Mouse (Mus musculus): Measurements from ENCODE around the gene Ripor3.

Gene Ripor3

GRCm38 (mm10) chr2:168031842-168032241 lies 21.4 kb upstream of the Ripor3 start:
- in situ Hi-C loops (cut with MboI, MseI): no loop called here

DNA sequence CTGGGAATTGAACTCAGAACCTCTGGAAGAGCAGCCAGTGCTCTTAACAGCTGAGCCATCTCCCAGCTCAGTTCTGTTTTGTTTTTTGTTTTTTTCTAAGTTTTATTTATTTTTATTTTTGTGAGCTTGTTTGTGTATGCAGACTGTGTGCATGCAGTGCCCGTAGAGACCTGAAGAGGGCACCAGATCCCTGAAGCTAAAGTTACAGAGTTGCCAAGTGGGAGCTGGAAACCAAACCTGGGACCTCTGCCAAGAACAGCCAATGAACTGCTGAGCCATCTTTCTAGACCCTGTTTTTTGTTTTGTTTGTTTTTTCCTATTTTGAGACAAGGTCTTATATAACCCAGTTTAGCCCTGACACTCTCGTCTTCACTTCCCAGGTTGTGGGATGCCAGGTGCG lies 18.0 kb upstream of the Ripor3 start:
- in situ Hi-C loops (cut with MboI, MseI): loop anchor here (10.0 kb wide), 1 partner anchor 1486 kb away; no protein-coding TSS in a partner anchor

DNA sequence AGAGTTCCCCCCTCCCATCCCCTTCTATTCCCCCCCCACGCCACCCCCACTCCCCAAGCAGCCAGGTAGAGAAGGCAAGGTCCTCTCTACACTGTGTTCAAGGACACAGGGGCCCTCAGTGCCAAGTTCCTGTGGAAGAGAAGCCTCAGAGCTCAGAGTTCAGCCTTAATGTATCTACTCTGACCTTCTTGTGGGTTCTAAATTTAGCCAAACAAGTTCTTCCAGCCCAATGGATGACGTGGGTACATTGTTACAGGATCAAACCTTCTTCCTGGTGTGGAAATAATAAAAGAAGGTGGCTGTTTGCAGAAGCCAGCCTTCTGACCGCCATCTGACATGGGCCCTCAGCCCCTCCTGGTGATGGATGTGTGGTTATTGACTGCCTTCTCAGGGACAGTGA lies 16.0 kb upstream of the Ripor3 start:
- in situ Hi-C loops (cut with MboI, MseI): loop anchor here (10.0 kb wide), 1 partner anchor 1488 kb away; no protein-coding TSS in a partner anchor

DNA sequence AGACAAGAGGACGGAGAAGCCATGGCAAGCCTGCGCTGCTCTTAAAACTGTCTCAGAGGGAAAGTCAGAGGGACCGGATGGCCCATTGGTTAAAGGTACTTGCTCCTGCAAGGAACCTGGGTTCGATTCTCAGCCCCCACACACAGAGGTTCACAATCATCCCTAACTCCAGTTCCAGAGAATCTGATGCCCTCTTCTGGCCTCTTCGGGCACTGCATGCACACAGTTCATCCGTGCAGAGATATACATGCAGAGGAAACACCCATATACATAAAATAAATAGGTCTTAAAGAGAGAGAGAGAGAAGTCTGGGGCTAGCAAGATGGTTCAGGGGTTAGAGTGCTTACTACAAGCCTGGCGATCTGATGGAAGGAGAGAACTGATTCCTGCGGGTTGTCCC lies 15.5 kb upstream of the Ripor3 start:
- in situ Hi-C loops (cut with MboI, MseI): loop anchor here (10.0 kb wide), 1 partner anchor 1489 kb away; no protein-coding TSS in a partner anchor

GRCm38 (mm10) chr2:168025174-168025573 lies 14.8 kb upstream of the Ripor3 start:
- in situ Hi-C loops (cut with MboI, MseI): loop anchor here (10.0 kb wide), 1 partner anchor 1490 kb away; no protein-coding TSS in a partner anchor

DNA sequence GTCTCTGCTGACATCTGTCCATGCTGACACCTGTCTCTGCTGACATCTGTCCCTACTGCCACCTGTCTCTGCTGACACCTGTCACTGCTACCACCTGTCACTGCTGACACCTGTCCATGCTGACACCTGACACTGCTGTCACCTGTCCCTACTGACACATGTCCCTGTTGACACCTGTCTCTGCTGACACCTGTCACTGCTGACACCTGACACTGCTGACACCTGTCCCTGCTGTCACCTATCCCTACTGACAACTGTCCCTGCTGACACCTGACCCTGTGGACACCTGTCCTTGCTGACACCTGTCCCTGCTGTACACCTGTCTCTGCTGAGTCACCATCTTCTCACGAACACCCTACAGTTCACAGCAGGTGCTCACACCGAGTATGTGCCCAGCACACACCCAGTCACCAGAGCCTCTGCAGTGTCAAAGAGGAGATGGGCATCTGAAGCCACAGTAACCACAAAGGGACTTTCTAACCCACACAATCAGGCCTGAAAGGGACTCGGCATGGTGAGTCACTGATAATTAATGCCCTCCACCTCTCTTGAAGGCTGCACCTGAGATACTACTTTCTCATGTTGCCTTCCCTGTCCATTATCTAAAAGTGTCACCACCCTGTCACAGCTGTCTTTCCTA lies 13.5 kb upstream of the Ripor3 start:
- in situ Hi-C loops (cut with MboI, MseI): loop anchor here (10.0 kb wide), 1 partner anchor 1491 kb away; no protein-coding TSS in a partner anchor

DNA sequence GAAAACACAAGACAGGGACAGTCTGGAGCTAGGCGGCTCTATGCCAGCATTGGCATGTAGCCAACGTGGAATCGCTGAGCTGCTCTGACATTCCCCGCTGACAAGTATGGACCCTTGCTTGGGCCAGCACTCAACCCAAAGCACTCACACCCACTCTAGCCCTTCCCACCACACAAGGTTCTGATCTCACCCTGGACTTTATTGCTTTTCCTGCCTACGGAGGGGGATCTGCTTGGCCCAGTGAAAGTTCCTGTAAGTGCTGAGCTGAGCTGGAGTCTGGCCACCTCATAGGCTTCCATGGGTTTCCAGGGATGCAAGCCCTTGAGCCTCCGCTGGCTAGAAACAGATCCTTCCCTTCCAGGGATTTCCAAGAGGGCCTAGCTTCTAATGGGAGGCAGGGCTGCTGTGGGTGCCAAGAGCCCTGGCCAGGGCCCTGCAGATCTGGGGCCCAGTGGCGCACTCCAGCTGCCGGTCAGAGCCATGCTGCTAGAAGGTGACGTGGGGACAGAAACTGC lies 8.8 kb upstream of the Ripor3 start:
- in situ Hi-C loops (cut with MboI, MseI): no loop called here

DNA sequence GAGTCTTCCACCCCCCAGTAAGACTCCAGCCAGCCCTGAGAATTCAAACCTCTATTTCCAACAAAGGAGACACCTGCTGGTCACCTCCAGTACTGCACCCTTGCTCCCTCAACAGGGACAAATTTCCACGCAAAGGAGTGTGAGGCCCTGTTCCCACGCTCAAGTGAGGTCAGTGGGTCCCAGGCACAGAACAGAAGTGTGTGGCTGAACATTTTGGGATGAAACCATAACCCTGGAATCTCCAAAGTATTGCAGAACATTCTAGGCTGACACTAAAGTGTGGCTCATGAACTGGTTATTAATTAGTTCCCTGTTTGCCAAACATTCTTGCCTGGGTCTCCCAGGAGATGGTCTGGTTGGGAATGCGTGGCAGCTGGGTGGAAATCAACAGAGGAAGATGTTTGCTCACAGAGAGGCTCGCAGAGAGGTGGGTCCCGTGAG lies 6.6 kb upstream of the Ripor3 start:
- in situ Hi-C loops (cut with MboI, MseI): no loop called here

DNA sequence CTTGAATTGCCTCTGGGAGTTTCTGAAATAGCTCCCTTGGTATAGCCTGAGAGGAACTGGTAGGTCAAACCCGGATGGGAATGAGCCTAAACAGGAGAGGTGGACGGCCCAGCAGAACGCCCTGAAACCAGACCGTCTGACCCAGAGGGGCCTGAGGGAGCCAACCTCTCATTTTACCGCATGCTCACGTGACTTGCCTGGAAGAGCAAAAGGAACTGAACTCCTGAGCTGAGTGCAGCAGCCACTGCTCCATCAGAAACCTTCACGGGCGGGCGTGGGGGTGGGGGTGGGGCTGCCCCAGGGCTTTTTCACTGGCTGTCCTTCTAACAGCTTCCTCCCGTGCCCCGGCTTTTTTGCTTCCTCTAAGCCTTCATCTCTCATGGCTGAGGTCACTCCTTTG lies 475 bp upstream of the Ripor3 start:
- in situ Hi-C loops (cut with MboI, MseI): no loop called here

DNA sequence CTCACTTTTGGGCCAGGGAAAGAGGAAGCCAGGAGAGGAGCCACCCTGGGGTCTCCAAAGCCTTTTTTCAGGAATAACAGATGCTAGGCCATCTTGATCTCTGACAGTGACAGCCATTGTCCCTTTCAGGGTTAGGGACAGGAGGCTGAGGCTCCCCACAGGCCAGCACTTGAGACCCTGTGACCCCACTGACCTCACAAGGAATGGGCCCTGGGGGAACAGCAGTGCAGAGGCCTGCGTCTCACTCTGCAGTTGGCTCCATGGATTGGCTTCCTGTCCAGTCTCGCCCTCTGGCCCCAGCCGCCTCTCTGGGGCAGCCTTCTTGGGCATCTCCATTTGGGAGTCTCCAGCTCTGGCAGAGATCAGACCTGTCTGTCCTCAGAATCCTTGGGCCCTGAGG lies 2.3 kb downstream of the Ripor3 start:
- in situ Hi-C loops (cut with MboI, MseI): no loop called here

- in situ Hi-C loops (cut with MboI, MseI): no loop called here
These were observed 3.9 kb downstream of the Ripor3 start for GRCm38 (mm10) chr2:168006489-168006888.

DNA sequence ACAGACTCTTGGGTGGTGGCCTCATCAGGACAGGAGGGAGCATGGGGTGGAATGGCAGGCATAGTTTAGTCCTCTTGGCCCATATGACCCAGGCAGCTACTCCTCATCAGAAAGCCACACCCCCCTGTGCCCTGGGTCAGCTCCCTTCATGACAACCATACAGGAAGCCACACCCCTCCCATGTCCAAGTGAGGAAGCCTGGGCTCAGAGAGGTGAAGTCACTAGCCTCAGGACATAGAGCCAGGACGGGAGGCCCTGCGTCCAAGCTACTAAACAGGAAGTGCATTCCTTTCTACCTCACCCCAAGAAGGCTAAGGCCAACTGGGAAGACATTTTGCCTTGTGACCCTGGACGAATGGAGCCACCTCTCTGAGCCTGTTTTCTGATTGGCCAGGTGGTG lies 4.8 kb downstream of the Ripor3 start:
- in situ Hi-C loops (cut with MboI, MseI): no loop called here

DNA sequence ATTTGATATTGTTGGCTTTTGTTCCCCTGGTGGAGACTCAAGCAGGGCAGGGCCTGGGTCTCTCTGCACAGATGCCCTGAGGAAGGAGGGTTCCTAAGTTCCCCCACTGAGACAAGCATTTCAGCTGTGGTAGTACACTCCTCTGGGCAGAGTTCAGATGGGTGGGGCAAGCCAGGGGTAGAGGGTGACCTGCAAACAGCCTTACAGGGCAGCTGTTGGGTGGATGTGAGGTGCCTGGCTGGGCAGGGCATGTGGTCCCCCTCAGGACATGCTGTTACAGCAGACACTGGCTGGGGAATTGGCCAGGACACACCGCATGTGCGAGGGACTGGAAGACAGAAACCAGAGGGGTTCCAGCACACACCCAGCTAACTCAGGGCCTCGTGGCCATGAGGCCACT lies 5.4 kb downstream of the Ripor3 start:
- in situ Hi-C loops (cut with MboI, MseI): no loop called here

GRCm38 (mm10) chr2:168004369-168004768 lies 6.0 kb downstream of the Ripor3 start:
- in situ Hi-C loops (cut with MboI, MseI): no loop called here

DNA sequence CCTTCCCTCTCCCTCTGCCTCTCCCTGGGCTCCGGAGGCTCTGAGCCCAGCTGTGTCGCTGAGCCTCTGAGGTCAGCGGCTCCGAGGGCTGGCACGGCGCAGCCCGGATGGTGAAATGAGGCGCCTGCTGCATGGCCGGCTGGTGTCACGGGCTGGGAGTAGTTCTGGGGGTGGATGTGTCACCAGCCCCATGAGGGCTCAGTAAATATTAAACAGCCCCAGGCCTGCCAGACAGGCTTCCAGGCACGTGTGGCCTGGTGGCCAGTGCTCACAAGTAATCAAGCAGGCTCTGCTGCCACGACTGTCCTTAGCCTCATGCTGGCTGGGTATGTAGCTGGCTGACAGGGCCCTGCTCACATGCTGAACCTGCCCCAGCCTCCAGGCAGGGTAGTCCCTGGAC lies 7.0 kb downstream of the Ripor3 start:
- in situ Hi-C loops (cut with MboI, MseI): no loop called here

GRCm38 (mm10) chr2:168002884-168003283 lies 7.5 kb downstream of the Ripor3 start:
- in situ Hi-C loops (cut with MboI, MseI): no loop called here

GRCm38 (mm10) chr2:168002188-168002587 lies 8.2 kb downstream of the Ripor3 start:
- in situ Hi-C loops (cut with MboI, MseI): no loop called here

DNA sequence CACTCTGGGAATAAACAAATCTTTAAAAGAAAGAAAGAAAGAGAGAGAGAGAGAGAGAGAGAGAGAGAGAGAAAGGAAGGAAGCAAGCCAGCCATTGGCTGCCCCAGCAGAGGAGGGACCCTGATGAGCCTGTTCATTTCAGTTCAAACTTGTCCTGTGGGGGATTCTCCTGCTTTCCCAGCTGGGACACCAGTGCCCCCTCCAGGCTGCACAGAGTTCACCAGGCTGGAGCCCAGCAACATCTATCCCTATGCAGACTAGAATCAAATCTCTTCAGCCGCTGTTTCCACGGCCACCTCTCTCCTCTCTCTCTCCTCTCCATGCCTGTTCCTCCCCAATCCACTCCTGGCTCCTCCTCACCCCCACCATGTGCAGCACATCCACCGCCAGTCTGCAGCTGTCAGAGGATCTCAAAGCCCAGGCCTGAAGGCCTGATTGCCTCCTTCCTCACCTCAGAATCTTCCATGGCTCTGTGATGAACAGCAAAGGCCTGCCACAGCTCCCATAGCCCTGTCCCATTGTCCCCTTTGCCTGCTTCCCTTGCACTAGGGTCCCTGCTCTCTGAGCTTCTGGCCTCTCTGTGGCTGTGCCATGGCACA lies 11.2 kb downstream of the Ripor3 start:
- in situ Hi-C loops (cut with MboI, MseI): no loop called here

DNA sequence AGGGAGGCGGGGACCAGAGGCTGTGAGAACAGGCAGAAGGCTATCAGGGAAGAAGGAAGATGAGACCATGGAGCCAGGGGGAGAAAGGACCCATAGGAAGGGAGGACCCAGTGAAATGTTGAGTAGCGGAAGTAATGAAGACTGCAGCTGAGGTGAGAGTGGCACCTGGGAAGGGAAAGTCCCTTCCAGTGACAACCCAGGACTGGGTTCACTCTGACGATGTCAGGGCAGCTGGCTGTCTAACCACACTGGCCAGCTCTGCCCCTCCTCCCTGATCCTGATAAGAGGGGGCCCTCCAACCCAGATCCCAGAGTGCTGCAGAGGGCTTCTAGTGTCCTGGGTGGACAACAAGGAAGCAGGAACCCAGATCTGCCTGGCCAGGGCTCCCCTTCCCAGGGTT lies 12.9 kb downstream of the Ripor3 start:
- in situ Hi-C loops (cut with MboI, MseI): no loop called here

GRCm38 (mm10) chr2:167996672-167997215 lies 13.7 kb downstream of the Ripor3 start:
- in situ Hi-C loops (cut with MboI, MseI): no loop called here

DNA sequence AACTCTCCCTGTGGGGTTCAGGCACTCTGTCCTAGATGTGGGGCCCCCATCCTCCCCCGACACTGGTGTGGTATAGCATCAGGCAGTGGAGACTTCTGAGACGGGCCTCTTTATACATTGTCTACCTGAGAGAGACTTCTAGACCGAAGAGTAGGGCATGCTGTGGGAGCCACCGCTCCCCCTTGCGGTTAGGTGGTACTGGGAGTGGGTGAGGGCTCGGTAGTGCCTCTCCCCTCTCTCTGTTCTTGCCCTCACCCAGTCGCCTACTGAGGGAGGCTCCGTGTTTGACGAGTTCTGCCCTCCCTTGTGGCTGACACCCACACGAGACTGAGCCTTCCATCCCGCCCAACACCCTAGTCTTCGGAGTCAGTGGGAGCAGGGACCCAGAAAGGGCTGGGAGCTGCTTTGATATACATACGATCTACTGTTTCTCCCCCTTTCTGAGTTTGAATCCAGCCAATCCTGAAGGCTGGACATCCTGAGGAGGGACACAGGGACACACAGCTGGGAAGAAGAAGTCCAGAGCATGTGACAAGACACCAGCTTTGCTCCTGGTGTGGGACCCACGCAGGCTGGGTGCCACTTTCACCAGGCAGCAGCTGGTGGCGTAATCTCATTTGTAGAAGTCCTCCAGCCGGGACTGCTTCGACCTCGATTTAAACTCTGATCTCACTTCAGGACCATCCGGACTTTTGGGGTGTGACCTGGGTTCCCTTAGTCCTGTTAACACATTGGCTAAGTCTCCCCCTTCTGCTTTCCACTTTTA lies 14.4 kb downstream of the Ripor3 start:
- in situ Hi-C loops (cut with MboI, MseI): no loop called here

DNA sequence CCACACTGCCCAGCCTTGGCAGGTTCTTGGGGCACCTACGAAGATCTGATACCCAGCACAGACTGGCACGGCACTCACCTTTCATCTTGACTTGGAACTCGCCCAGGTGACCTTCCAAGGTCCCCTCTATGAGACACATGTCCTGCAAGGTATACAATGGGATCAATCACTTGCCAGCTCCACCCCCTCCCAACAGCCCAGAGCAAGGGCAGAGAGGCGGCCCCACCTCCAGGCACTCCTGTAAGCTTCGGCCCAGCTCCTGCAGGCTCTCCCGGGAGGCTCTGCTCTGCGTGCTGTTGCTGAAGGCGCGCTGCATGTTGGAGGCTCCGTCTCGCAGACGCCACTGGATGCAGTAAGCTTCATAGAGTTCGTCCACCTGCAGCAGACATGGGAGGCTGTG lies 17.2 kb downstream of the Ripor3 start:
- in situ Hi-C loops (cut with MboI, MseI): no loop called here

Measured in T-helper 1 cell (primary cell).